Mouse (Mus musculus): Measurements from ENCODE around the gene Rerg. TPM values are rescaled to one million over a fixed set of nuclear protein-coding genes. Genes with fewer than 3 reads are reported as not detected.
"Not testable (repeated sequence)": the region's sequence is repeated elsewhere in the genome, so short reads cannot be mapped to it uniquely, and the experiment has no call there.

Gene Rerg
- polyA plus RNA-seq, 1 experiment from 2014 or later: 5.5 TPM

- no peaks in the 10 kb centered on the region for H3K9me3 ChIP-seq (replicated peaks)
- no peak overlapping the region for H3K4me2 ChIP-seq
- WGBS: 71% methylated on average over 9 of the region's 9 CpGs
- H3K27ac ChIP-seq: no peak overlapping the region
- no peak for ATAC-seq (replicated peaks; ENCODE audit: insufficient number of reproducible peaks, insufficient read depth, low FRiP score, low read depth)
- H3K9ac ChIP-seq: no peak overlapping the region
- H3K4me3 ChIP-seq: no peak overlapping the region
- no peaks in the 10 kb centered on the region for H3K27me3 ChIP-seq
- H3K36me3 ChIP-seq: no peaks in the 10 kb centered on the region
- no peaks in the 10 kb centered on the region for H3K4me1 ChIP-seq (replicated peaks)
Observed at GRCm38 (mm10) chr6:137045011-137045504, 125.2 kb downstream of the Rerg start.

GRCm38 (mm10) chr6:137035611-137036395, 134.5 kb downstream of the Rerg start:
- not testable (repeated sequence) for H3K4me3 ChIP-seq; H3K9me3 ChIP-seq (replicated peaks); H3K4me2 ChIP-seq; H3K9ac ChIP-seq; H3K27ac ChIP-seq; ATAC-seq (replicated peaks; ENCODE audit: insufficient number of reproducible peaks, insufficient read depth, low FRiP score, low read depth); H3K36me3 ChIP-seq; H3K27me3 ChIP-seq; H3K4me1 ChIP-seq (replicated peaks)
- WGBS: 86% methylated on average over 8 of the region's 8 CpGs

GRCm38 (mm10) chr6:137030611-137031097, 139.6 kb downstream of the Rerg start:
- 76% methylated on average over 6 of the region's 6 CpGs for WGBS
- no peak for ATAC-seq (replicated peaks; ENCODE audit: insufficient number of reproducible peaks, insufficient read depth, low FRiP score, low read depth)
- no peak overlapping the region for H3K4me2 ChIP-seq
- H3K27ac ChIP-seq: no peak overlapping the region
- H3K9me3 ChIP-seq (replicated peaks): no peaks in the 10 kb centered on the region
- no peaks in the 10 kb centered on the region for H3K27me3 ChIP-seq
- H3K9ac ChIP-seq: no peak overlapping the region
- no peak overlapping the region for H3K4me3 ChIP-seq
- H3K36me3 ChIP-seq: no peaks in the 10 kb centered on the region
- H3K4me1 ChIP-seq (replicated peaks): no peaks in the 10 kb centered on the region

- ATAC-seq (replicated peaks; ENCODE audit: insufficient number of reproducible peaks, insufficient read depth, low FRiP score, low read depth): no peak
- Histone ChIP-seq H3K4me1 (replicated peaks) (no peaks in the 10 kb centered on the region), H3K27me3 (no peaks in the 10 kb centered on the region), H3K9me3 (replicated peaks) (no peaks in the 10 kb centered on the region), H3K4me2 (no peak overlapping the region), H3K36me3 (no peaks in the 10 kb centered on the region), H3K27ac (no peak overlapping the region), H3K4me3 (no peak overlapping the region), H3K9ac (no peak overlapping the region)
- WGBS: 72% methylated on average over 7 of the region's 7 CpGs
Observed at GRCm38 (mm10) chr6:137029931-137030610, 140.2 kb downstream of the Rerg start.

- no peaks in the 10 kb centered on the region for H3K27me3 ChIP-seq
- WGBS: 58% methylated on average over 5 of the region's 5 CpGs
- no peak overlapping the region for H3K27ac ChIP-seq
- no peak overlapping the region for H3K4me2 ChIP-seq
- H3K9me3 ChIP-seq (replicated peaks): no peaks in the 10 kb centered on the region
- H3K36me3 ChIP-seq: no peaks in the 10 kb centered on the region
- ATAC-seq (replicated peaks; ENCODE audit: insufficient number of reproducible peaks, insufficient read depth, low FRiP score, low read depth): no peak
- H3K9ac ChIP-seq: no peak overlapping the region
- no peaks in the 10 kb centered on the region for H3K4me1 ChIP-seq (replicated peaks)
- no peak overlapping the region for H3K4me3 ChIP-seq
Observed at GRCm38 (mm10) chr6:137025461-137025860, 144.8 kb downstream of the Rerg start.

- Histone ChIP-seq H3K36me3 (no peaks in the 10 kb centered on the region), H3K9me3 (replicated peaks) (no peaks in the 10 kb centered on the region), H3K9ac (no peak overlapping the region), H3K27me3 (no peaks in the 10 kb centered on the region), H3K4me1 (replicated peaks) (no peaks in the 10 kb centered on the region), H3K4me3 (no peak overlapping the region), H3K4me2 (no peak overlapping the region), H3K27ac (no peak overlapping the region)
- ATAC-seq (replicated peaks; ENCODE audit: insufficient number of reproducible peaks, insufficient read depth, low FRiP score, low read depth): no peak
- 72% methylated on average over 2 of the region's 2 CpGs for WGBS
Observed at GRCm38 (mm10) chr6:137024541-137024940, 145.8 kb downstream of the Rerg start.

- Histone ChIP-seq H3K4me3 (no peak overlapping the region), H3K36me3 (no peaks in the 10 kb centered on the region), H3K9me3 (replicated peaks) (no peaks in the 10 kb centered on the region), H3K9ac (no peak overlapping the region), H3K4me1 (replicated peaks) (no peaks in the 10 kb centered on the region; the same call in 1 of the 2 replicates), H3K4me2 (no peak overlapping the region), H3K27me3 (no peaks in the 10 kb centered on the region), H3K27ac (no peak overlapping the region)
- no peak for ATAC-seq (replicated peaks; ENCODE audit: insufficient number of reproducible peaks, insufficient read depth, low FRiP score, low read depth)
- 81% methylated on average over 7 of the region's 7 CpGs for WGBS
Observed at GRCm38 (mm10) chr6:137017216-137017973, 152.9 kb downstream of the Rerg start.

- H3K27ac ChIP-seq: no peak overlapping the region
- no peaks in the 10 kb centered on the region for H3K27me3 ChIP-seq
- no peak overlapping the region for H3K4me2 ChIP-seq
- no peak for ATAC-seq (replicated peaks; ENCODE audit: insufficient number of reproducible peaks, insufficient read depth, low FRiP score, low read depth)
- H3K4me1 ChIP-seq (replicated peaks): no peaks in the 10 kb centered on the region; the same call in 1 of the 2 replicates
- no peak overlapping the region for H3K4me3 ChIP-seq
- no peak overlapping the region for H3K9ac ChIP-seq
- H3K36me3 ChIP-seq: no peaks in the 10 kb centered on the region
- 66% methylated on average over 6 of the region's 6 CpGs for WGBS
- H3K9me3 ChIP-seq (replicated peaks): no peaks in the 10 kb centered on the region
Observed at GRCm38 (mm10) chr6:137014346-137014745, 156.0 kb downstream of the Rerg start.

- no peak overlapping the region for H3K4me2 ChIP-seq
- H3K9ac ChIP-seq: no peak overlapping the region
- H3K4me1 ChIP-seq (replicated peaks): no peaks in the 10 kb centered on the region; the same call in 1 of the 2 replicates
- H3K27me3 ChIP-seq: no peaks in the 10 kb centered on the region
- no peak overlapping the region for H3K27ac ChIP-seq
- no peaks in the 10 kb centered on the region for H3K9me3 ChIP-seq (replicated peaks)
- 59% methylated on average over 5 of the region's 5 CpGs for WGBS
- no peak for ATAC-seq (replicated peaks; ENCODE audit: insufficient number of reproducible peaks, insufficient read depth, low FRiP score, low read depth)
- H3K4me3 ChIP-seq: no peak overlapping the region
- H3K36me3 ChIP-seq: no peaks in the 10 kb centered on the region
Observed at GRCm38 (mm10) chr6:137011187-137011586, 159.1 kb downstream of the Rerg start.
